Comparison of ENCODE assay signal across 9 mouse cellular contexts in the genomic region with DNA sequence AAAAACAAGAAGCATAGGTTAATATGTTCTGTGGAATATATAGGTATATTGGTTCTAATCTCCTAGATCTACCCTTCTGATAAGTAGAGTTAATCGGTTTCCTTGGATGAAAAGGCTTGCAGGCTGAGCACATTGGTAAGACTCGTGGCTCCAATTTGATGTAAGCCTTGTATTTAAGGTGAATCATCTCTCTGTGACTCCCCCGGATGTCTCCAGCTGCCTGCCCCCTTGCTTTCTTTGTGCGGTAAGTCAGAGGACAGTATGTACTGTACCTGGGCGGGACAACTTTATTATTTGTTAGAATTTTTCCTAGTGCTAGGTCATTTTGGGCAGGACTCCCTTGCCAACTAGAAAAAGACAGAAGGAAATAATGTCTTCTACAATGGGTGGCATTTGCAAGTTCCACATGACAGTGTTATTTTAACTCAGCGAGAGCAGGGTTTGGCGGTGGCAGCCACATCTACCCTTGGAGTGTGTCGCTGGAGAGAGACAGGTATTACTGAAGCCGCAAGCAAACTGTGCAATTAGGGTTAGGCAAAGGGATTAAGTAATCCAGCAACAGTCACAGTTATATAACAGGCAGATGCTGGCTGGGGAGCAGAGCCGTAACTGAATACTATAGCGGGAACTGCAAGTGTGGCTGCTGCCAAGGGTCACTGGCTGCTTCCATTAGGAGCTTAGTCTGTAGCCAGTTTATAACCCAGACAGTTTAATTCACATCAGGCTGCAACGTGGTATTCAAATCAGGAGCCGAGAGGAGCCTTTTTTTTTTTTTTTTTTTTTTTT.
DNase-seq lines count a peak whose midpoint lies in the region; ATAC-seq and TF ChIP-seq lines count a peak whose summit lies in the region.
"Had no signal": no experiment of that assay in that cellular context is flagged by ENCODE, and none has a peak within 500 bp of the region (broad histone marks: within the 10 kb centered on the region; RNA-seq: fewer than 3 reads in every experiment).

No protein-coding gene starts in this region.

- H3K36me3 ChIP-seq in limb, embryonic 14.5 days (ENCODE audit: control insufficient read depth, insufficient read depth, low read length): no peaks in the 10 kb centered on the region
- H3K36me3 ChIP-seq: hindbrain, embryonic 15.5 days had no signal

- H3K4me2 ChIP-seq in limb, embryonic 14.5 days (replicated peaks; ENCODE audit: low read depth, low read length, severe bottlenecking): no peak overlapping the region
- H3K4me2 ChIP-seq: forebrain, embryonic 13.5 days; hindbrain, embryonic 15.5 days had no signal

- 52% methylated on average over 13 of the region's 13 CpGs for WGBS in limb, embryonic 14.5 days

- intact Hi-C loops in left cerebral cortex, postnatal 4 days (cut with DNase I): no loop called here

- peak; percentile 5 to 24 for DNase-seq in left cerebral cortex, adult 18-20 months (ENCODE audit: low spot score in 2 of 2)
- no peak for DNase-seq in left cerebral cortex, postnatal 4 days
- peak; percentile 54 for DNase-seq in brain, adult 2 months (ENCODE audit: low read depth, low spot score)
- DNase-seq in fibroblast of lung, adult 2 months (ENCODE audit: low read depth): peak; percentile 90
- DNase-seq in limb, embryonic 14.5 days (ENCODE audit: low spot score): peak; percentile 65
- DNase-seq in spleen, postnatal 14 days (ENCODE audit: low spot score in 2 of 2): no peak
- DNase-seq in cerebellum, adult 9-11 months: no peak

- ATAC-seq in limb, embryonic 14.5 days (ENCODE audit: low FRiP score, low read depth): 0 out of 2 replicates have a peak, but pooled peaks have one; percentile 65
- ATAC-seq: forebrain, embryonic 13.5 days had no signal

- H3K4me1 ChIP-seq in limb, embryonic 14.5 days (ENCODE audit: control insufficient read depth, insufficient read depth, low read length): peaks cover 3% of the 10 kb centered on the region; the same call in 1 of the 2 replicates
- H3K4me1 ChIP-seq: forebrain, embryonic 13.5 days; hindbrain, embryonic 15.5 days had no signal

- no peak overlapping the region for H3K4me3 ChIP-seq in limb, embryonic 14.5 days (replicated peaks; ENCODE audit: low read length)
- H3K4me3 ChIP-seq: forebrain, embryonic 13.5 days; hindbrain, embryonic 15.5 days had no signal

- TF ChIP-seq POLR2A in limb, embryonic 14.5 days (IDR thresholded peaks at IDR 0.05; ENCODE audit: borderline replicate concordance, extremely low read depth, insufficient read depth, insufficient read length): no peak

- no peaks in the 10 kb centered on the region for H3K27me3 ChIP-seq in limb, embryonic 14.5 days (ENCODE audit: control insufficient read depth, insufficient read depth, low read length)
- H3K27me3 ChIP-seq: forebrain, embryonic 13.5 days; hindbrain, embryonic 15.5 days had no signal

- H3K27ac ChIP-seq in limb, embryonic 14.5 days (replicated peaks; ENCODE audit: low read depth, low read length): no peak overlapping the region
- H3K27ac ChIP-seq: forebrain, embryonic 13.5 days; hindbrain, embryonic 15.5 days had no signal

- H3K9ac ChIP-seq in limb, embryonic 14.5 days (ENCODE audit: low read depth, low read length, severe bottlenecking): no peak overlapping the region
- H3K9ac ChIP-seq: forebrain, embryonic 13.5 days; hindbrain, embryonic 15.5 days had no signal

- H3K9me3 ChIP-seq in limb, embryonic 14.5 days (ENCODE audit: control insufficient read depth, low read length): no peaks in the 10 kb centered on the region
- H3K9me3 ChIP-seq: forebrain, embryonic 13.5 days; hindbrain, embryonic 15.5 days had no signal

Comparison
In these comparisons a context has a peak if more than half of its experiments do, and no peak if none do; other contexts are left out.
1. DNase-seq: peak in left cerebral cortex, adult 18-20 months (2 of 2), brain, adult 2 months (single experiment), fibroblast of lung, adult 2 months (single experiment) and limb, embryonic 14.5 days (single experiment); none in left cerebral cortex, postnatal 4 days (single experiment), spleen, postnatal 14 days (0 of 2) and cerebellum, adult 9-11 months (single experiment).